Mouse (Mus musculus) cerebellum, adult 18-20 months (tissue): Measurements from ENCODE around the gene E330009J07Rik.

Source experiments
- DNase-seq, 2 experiments: peaks; one replicate each; pipeline ENCODE4 v3.0.0; 2021

E330009J07Rik gene

GRCm38 (mm10) chr6:40429521-40429931 lies 6.4 kb downstream of the E330009J07Rik start:
- DNase-seq = peak; percentile 75 to 78

GRCm38 (mm10) chr6:40428696-40429095 lies 7.2 kb downstream of the E330009J07Rik start:
- peak in 1 of 2 experiments; percentile 47 for DNase-seq

GRCm38 (mm10) chr6:40427441-40427840 lies 8.5 kb downstream of the E330009J07Rik start:
- DNase-seq = peak; percentile 43 to 44

- DNase-seq = peak; percentile 60 to 66
Measured at GRCm38 (mm10) chr6:40423774-40424173, 12.2 kb downstream of the E330009J07Rik start.

- DNase-seq = no peak
Measured at GRCm38 (mm10) chr6:40423013-40423412, 12.9 kb downstream of the E330009J07Rik start.

DNA sequence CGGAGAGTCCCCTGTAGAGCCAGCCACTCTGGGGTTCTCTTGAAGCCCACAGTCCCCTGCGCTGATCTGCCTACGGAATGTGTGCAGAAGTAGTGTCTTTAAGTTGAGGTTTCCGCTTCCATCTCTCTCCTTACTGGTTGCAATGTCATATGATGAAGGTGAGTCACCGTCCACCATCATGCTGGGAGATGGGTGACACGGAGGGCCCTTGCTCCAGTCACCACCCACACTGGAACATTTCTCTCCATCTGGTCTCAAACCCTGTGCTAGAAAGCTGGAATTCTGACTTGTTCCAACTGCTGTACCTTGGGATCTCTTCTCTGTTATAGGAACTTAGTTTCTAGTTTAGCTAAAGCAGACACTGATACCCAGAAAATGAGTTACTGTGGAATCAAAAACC lies 14.8 kb downstream of the E330009J07Rik start:
- no peak for DNase-seq

GRCm38 (mm10) chr6:40418386-40418785 lies 17.5 kb downstream of the E330009J07Rik start:
- peak in 1 of 2 experiments; percentile 27 for DNase-seq

GRCm38 (mm10) chr6:40415799-40416198 lies 20.1 kb downstream of the E330009J07Rik start:
- peak in 1 of 2 experiments; percentile 59 for DNase-seq

DNA sequence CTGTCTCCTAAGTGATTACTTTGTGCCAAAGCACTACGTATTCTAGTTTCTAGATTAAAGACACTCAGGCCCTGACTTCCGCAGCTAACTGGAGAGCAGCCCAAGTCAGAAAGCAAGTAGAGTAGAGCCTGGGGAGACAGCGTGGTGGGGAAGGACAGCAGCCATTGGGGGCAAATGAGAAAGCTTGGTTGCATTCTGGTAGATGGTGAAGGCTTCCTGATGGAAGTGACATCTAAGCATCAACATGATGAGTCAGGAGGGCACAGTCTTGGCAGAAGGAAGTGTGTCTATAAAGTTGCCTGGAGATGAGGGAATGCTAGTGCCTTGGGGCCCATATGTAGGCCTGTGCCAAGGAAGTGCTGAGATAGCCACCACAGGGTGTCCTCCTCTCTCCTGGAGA lies 22.4 kb downstream of the E330009J07Rik start:
- DNase-seq = no peak

DNA sequence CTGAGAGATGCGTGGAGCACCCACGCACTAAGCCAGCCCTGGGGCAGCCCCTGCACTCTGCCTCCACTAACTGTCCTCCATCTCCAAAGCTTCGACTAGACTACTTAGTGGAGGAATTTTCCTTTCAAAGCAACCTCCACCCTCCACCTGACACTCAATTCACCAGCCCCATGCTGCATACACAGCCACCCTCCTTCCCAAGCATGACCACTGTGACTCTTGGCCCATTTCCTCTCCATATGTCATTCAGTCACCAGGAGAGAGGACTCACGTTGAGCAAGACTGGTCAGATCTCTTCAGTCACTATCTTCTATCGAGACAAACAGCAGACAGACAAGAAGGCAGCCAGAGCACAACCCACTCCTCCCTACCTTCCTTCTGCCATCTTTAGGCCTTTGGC lies 22.9 kb downstream of the E330009J07Rik start:
- peak; percentile 68 to 79 for DNase-seq

GRCm38 (mm10) chr6:40411085-40411484 lies 24.9 kb downstream of the E330009J07Rik start:
- DNase-seq = no peak

DNA sequence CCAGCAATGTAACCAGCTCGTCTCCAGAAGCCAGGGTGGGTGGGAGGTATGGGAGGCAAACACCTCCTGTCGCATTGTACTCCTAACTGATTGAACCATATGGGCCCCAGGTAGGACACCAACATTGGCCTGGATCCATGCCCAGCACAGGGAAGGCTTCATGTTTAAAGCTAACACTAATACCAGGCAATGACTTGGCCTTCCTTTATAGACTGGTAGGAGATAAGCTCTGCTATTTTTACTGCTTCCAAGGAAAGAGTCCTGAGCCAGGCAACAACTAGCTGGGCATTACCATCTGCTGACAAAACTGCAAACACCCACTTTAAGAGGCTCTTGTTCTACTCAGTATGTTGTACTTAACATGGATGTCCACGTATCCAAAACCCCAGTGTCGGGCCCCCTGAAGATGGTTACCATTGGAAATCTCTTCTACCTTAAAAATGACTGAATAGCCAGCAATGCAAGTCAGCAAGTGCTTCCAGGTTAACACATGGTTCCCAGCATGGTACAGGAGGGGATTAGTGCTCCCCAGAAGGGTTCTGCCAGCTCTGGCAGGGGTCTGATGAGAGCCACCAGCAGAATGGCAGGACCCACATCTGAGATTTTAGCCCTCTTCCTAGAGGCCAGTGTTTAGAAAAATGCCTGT lies 32.2 kb downstream of the E330009J07Rik start:
- DNase-seq = peak; percentile 88 to 89

DNA sequence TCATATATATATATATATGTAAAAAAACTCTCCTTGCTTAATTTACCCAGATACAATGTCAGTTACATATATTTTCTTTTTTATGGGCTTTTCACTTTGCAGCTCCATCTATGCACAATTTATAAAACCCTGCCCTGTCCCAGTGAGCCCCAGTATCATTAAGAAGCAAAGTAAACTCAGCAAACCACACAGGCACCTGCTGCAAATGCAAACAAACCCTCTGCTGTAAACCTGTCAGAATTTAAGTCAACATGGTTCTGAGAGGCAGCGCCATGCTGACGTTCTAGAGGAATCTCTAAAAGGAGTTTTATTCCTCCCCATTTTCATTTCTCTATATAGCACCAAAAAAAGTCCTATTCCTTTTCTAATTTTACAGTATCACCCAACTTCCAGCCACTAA lies 33.9 kb downstream of the E330009J07Rik start:
- DNase-seq = no peak

- peak; percentile 82 to 89 for DNase-seq
Measured at GRCm38 (mm10) chr6:40393213-40393612, 42.7 kb downstream of the E330009J07Rik start.

- DNase-seq = peak in 1 of 2 experiments; percentile 43
Measured at GRCm38 (mm10) chr6:40390975-40391374, 45.0 kb downstream of the E330009J07Rik start.

GRCm38 (mm10) chr6:40388660-40389059 lies 47.3 kb downstream of the E330009J07Rik start:
- no peak for DNase-seq

GRCm38 (mm10) chr6:40385682-40386081 lies 50.3 kb downstream of the E330009J07Rik start:
- DNase-seq = no peak

GRCm38 (mm10) chr6:40381908-40382307 lies 54.0 kb downstream of the E330009J07Rik start:
- DNase-seq = no peak

DNA sequence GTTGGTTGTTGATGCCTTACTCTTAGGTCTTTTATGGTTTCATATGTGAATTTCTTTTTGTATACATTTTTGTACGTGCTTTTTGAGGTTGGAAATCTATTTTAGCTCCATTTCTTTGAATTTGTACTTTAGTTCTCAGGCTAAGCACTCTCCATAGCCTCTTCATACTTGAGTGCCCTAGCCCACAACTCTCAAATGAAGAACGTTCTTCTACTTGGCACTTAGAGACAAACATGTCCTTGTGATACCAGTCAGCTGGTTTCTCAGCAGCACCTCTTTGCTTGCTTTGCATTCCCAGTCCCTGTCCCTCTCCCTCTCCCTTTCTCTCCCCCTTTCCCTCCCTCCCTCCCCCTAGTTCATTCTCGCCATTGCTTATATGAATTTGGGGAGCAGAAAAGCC lies 55.8 kb downstream of the E330009J07Rik start:
- DNase-seq = no peak

DNA sequence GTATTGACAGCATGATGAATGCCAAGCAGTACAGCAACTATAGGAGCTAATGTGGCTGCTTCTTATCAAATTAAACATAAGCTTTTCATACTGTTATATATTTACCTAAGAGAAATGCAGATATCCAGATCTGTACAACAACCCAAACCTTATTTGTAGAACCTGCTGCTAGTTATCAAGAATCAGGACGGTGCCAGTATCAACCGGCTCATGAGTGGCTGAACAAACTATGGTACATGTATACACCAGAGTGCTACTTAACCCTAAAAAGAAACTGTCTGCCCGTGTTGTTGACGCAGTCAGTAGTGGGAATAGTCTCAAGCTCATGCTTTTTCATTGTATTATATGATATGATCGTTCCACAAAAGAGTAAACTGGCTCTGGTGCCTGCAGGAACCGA lies 64.9 kb downstream of the E330009J07Rik start:
- DNase-seq = no peak

- DNase-seq = no peak
Measured at GRCm38 (mm10) chr6:40353360-40353759, 82.6 kb downstream of the E330009J07Rik start.
